Mouse (Mus musculus) thymus, postnatal 4 days (tissue): Measurements from ENCODE around the gene Cbx2.
A peak's percentile ranks its signal among the peaks of the same experiment; 100 is the strongest.

ENCODE experiments used
- DNase-seq: peaks from one replicate; pipeline ENCODE4 v3.0.0; 2021

Cbx2 gene

GRCm38 (mm10) chr11:119022895-119023615, at the start of gene Cbx2:
TSS of gene Cbx2 (plus strand) at chr11:119022962.
- DNase-seq, result peak; percentile 94

GRCm38 (mm10) chr11:118974340-118974739, 48.4 kb upstream of the Cbx2 start:
- DNase-seq, result no peak

GRCm38 (mm10) chr11:118975427-118975826, 47.3 kb upstream of the Cbx2 start:
- peak; percentile 75 for DNase-seq

- DNase-seq, result peak; percentile 55
Measured at GRCm38 (mm10) chr11:118975917-118976316, 46.8 kb upstream of the Cbx2 start.

- DNase-seq, result no peak
Measured at GRCm38 (mm10) chr11:118980388-118980787, 42.4 kb upstream of the Cbx2 start.

GRCm38 (mm10) chr11:118981012-118981776, 41.6 kb upstream of the Cbx2 start:
- DNase-seq, result no peak

GRCm38 (mm10) chr11:118982593-118983113, 40.1 kb upstream of the Cbx2 start:
- DNase-seq, result no peak

- DNase-seq, result no peak
Measured at GRCm38 (mm10) chr11:118985571-118985970, 37.2 kb upstream of the Cbx2 start.

- DNase-seq, result no peak
Measured at GRCm38 (mm10) chr11:118987999-118988398, 34.8 kb upstream of the Cbx2 start, which contains the start of gene Enpp7. TSS of gene Enpp7 (plus strand) at chr11:118988188.

GRCm38 (mm10) chr11:118992781-118993180, 30.0 kb upstream of the Cbx2 start:
- peak; percentile 88 for DNase-seq

- no peak for DNase-seq
Measured at GRCm38 (mm10) chr11:118995448-118995847, 27.3 kb upstream of the Cbx2 start.

GRCm38 (mm10) chr11:118997182-118997581, 25.6 kb upstream of the Cbx2 start:
- no peak for DNase-seq

GRCm38 (mm10) chr11:118998540-118999265, 24.1 kb upstream of the Cbx2 start:
- peak; percentile 91 for DNase-seq

- peak; percentile 54 for DNase-seq
Measured at GRCm38 (mm10) chr11:118999361-118999804, 23.4 kb upstream of the Cbx2 start.

- DNase-seq, result no peak
Measured at GRCm38 (mm10) chr11:119000877-119001276, 21.9 kb upstream of the Cbx2 start.

- DNase-seq, result no peak
Measured at GRCm38 (mm10) chr11:119001493-119002128, 21.2 kb upstream of the Cbx2 start.

GRCm38 (mm10) chr11:119005547-119006275, 17.1 kb upstream of the Cbx2 start:
- DNase-seq, result no peak

GRCm38 (mm10) chr11:119006462-119006861, 16.3 kb upstream of the Cbx2 start:
- no peak for DNase-seq

- DNase-seq, result peak; percentile 59
Measured at GRCm38 (mm10) chr11:119007461-119008456, 15.0 kb upstream of the Cbx2 start.

- no peak for DNase-seq
Measured at GRCm38 (mm10) chr11:119014455-119014854, 8.3 kb upstream of the Cbx2 start.

- DNase-seq, result no peak
Measured at GRCm38 (mm10) chr11:119017506-119017905, 5.3 kb upstream of the Cbx2 start.
